13 mouse cellular contexts compared by ENCODE assay signal in the genomic region with DNA sequence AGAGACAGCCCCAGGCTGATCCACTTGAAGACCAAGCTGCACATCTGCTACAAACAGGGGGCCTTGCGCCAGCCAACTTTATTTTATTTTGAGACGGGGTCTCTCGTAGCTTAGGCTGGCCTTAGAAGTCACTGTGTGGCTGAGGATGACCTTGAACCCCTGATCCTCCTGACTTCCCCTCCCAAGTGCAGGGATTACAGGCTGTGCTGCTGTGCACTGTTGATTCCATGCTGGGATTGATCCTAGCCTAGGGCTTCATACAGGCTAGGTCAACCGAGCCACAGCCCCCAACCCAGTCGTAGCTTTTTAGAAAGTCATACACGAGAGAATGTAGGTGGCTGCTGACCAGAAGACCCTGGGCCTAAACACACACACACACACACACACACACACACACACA.
DNase-seq lines count a peak whose midpoint lies in the region; ATAC-seq lines count a peak whose summit lies in the region.
"Had no signal": no experiment of that assay in that cellular context is flagged by ENCODE, and none has a peak within 500 bp of the region (broad histone marks: within the 10 kb centered on the region; RNA-seq: fewer than 3 reads in every experiment).

No protein-coding gene starts in this region.

- peak; percentile 40 for DNase-seq in thymus, postnatal 0 days (ENCODE audit: low spot score)
- DNase-seq in thymus, adult 18-20 months = no peak
- no peak for DNase-seq in limb, embryonic 10.5 days (ENCODE audit: low spot score)
- no peak for DNase-seq in spleen, postnatal 10 days (ENCODE audit: low spot score in 2 of 2)
- no peak for DNase-seq in ovary, postnatal 10 days (ENCODE audit: low spot score)
- no peak for DNase-seq in urinary bladder, postnatal 14 days (ENCODE audit: low spot score)
- DNase-seq: adrenal gland, postnatal 36 days; right cerebral cortex, postnatal 4 days had no signal

- H3K27ac ChIP-seq in forebrain, embryonic 15.5 days (replicated peaks) = peak overlapping the region; percentile 91
- H3K27ac ChIP-seq in limb, embryonic 10.5 days = peak overlapping the region; percentile 82
- H3K27ac ChIP-seq: lung, embryonic 15.5 days; stomach, embryonic 15.5 days had no signal

- no peaks in the 10 kb centered on the region for H3K36me3 ChIP-seq in forebrain, embryonic 15.5 days
- no peaks in the 10 kb centered on the region for H3K36me3 ChIP-seq in limb, embryonic 10.5 days
- H3K36me3 ChIP-seq: limb, embryonic 13.5 days; lung, embryonic 15.5 days; stomach, embryonic 15.5 days had no signal

- 33% methylated on average over 6 of the region's 6 CpGs for WGBS in forebrain, embryonic 15.5 days
- WGBS in limb, embryonic 10.5 days = 27% methylated on average over 6 of the region's 6 CpGs

- H3K4me2 ChIP-seq in forebrain, embryonic 15.5 days (replicated peaks) = peak overlapping the region; percentile 25
- H3K4me2 ChIP-seq: lung, embryonic 15.5 days; stomach, embryonic 15.5 days had no signal

- H3K27me3 ChIP-seq in forebrain, embryonic 15.5 days = no peaks in the 10 kb centered on the region
- peaks cover 25% of the 10 kb centered on the region for H3K27me3 ChIP-seq in limb, embryonic 10.5 days (ENCODE audit: low read depth, poor library complexity, severe bottlenecking)
- H3K27me3 ChIP-seq: CH12.LX; lung, embryonic 15.5 days; stomach, embryonic 15.5 days had no signal

- no peak overlapping the region for H3K4me3 ChIP-seq in forebrain, embryonic 15.5 days
- H3K4me3 ChIP-seq in limb, embryonic 10.5 days = no peak overlapping the region
- H3K4me3 ChIP-seq: limb, embryonic 13.5 days; lung, embryonic 15.5 days; stomach, embryonic 15.5 days had no signal

- H3K9me3 ChIP-seq in forebrain, embryonic 15.5 days = no peaks in the 10 kb centered on the region
- H3K9me3 ChIP-seq in limb, embryonic 10.5 days (replicated peaks) = no peaks in the 10 kb centered on the region
- H3K9me3 ChIP-seq: limb, embryonic 13.5 days; lung, embryonic 15.5 days; stomach, embryonic 15.5 days had no signal

- H3K4me1 ChIP-seq in forebrain, embryonic 15.5 days = peaks cover 100% of the 10 kb centered on the region
- H3K4me1 ChIP-seq in limb, embryonic 10.5 days = peaks cover 100% of the 10 kb centered on the region

- ATAC-seq in forebrain, embryonic 15.5 days (replicated peaks) = no peak

- 0 out of 2 replicates have a peak overlapping the region, but pooled peaks have one; percentile 14 for H3K9ac ChIP-seq in forebrain, embryonic 15.5 days (replicated peaks)
- H3K9ac ChIP-seq: limb, embryonic 13.5 days; lung, embryonic 15.5 days; stomach, embryonic 15.5 days had no signal
